Mouse (Mus musculus) adrenal gland, postnatal 14 days (tissue): ENCODE measurements around the gene Klhl29. TPM values are rescaled to one million over a fixed set of nuclear protein-coding genes. Genes with fewer than 3 reads are reported as not detected.

ENCODE experiments used
- DNase-seq: peaks from one replicate; pipeline ENCODE4 v3.0.0; 2021; ENCODE audit warnings: mixed read lengths
- long read RNA-seq, 2 experiments: library from polyadenylated mRNA; stranded (forward); transcript quantifications; one replicate each; pipeline ENCODE4 v2.0.0; 2021
- total RNA-seq: library from RNA; stranded (reverse); gene quantifications from 2 replicates; pipeline ENCODE4 v1.2.3, GENCODE M21; 2021

Klhl29 gene
- total RNA-seq, result 10.2 and 10.4 TPM in 2 replicates
- long read RNA-seq, experiment 1, partial matches to known transcripts, result 0 of 3 reads
- long read RNA-seq, experiment 1, other reads (novel, unspliced or antisense), result 3 of 3 reads
- long read RNA-seq, experiment 2, partial matches to known transcripts, result 1 of 3 reads
- long read RNA-seq, experiment 2, other reads (novel, unspliced or antisense), result 2 of 3 reads

- peak; percentile 94 for DNase-seq
These were observed at the start of gene Klhl29 for GRCm38 (mm10) chr12:5375616-5376461. Gene Klhl29, minus strand, starts transcription at chr12:5375682.

GRCm38 (mm10) chr12:5425276-5425675, 49.8 kb upstream of the Klhl29 start:
- no peak for DNase-seq

GRCm38 (mm10) chr12:5415806-5416205, 40.3 kb upstream of the Klhl29 start:
- DNase-seq, result no peak

- DNase-seq, result no peak
These were observed 38.5 kb upstream of the Klhl29 start for GRCm38 (mm10) chr12:5413976-5414375.

- DNase-seq, result no peak
These were observed 36.5 kb upstream of the Klhl29 start for GRCm38 (mm10) chr12:5411761-5412537.

- DNase-seq, result no peak
These were observed 35.9 kb upstream of the Klhl29 start for GRCm38 (mm10) chr12:5411346-5411745.

GRCm38 (mm10) chr12:5410391-5411115, 35.1 kb upstream of the Klhl29 start:
- peak; percentile 92 for DNase-seq

- DNase-seq, result no peak
These were observed 31.7 kb upstream of the Klhl29 start for GRCm38 (mm10) chr12:5407175-5407574.

GRCm38 (mm10) chr12:5397423-5397822, 21.9 kb upstream of the Klhl29 start:
- no peak for DNase-seq

GRCm38 (mm10) chr12:5395188-5395587, 19.7 kb upstream of the Klhl29 start:
- DNase-seq, result no peak

- DNase-seq, result no peak
These were observed 11.6 kb upstream of the Klhl29 start for GRCm38 (mm10) chr12:5387112-5387511.

- DNase-seq, result no peak
These were observed 11.2 kb upstream of the Klhl29 start for GRCm38 (mm10) chr12:5386688-5387087.

- DNase-seq, result no peak
These were observed 6.2 kb upstream of the Klhl29 start for GRCm38 (mm10) chr12:5381694-5382093.

- peak; percentile 69 for DNase-seq
These were observed 532 bp downstream of the Klhl29 start for GRCm38 (mm10) chr12:5374684-5375615.

- DNase-seq, result peak; percentile 37
These were observed 1.2 kb downstream of the Klhl29 start for GRCm38 (mm10) chr12:5374196-5374683.

GRCm38 (mm10) chr12:5373641-5374195, 1.8 kb downstream of the Klhl29 start:
- DNase-seq, result peak; percentile 43

- DNase-seq, result no peak
These were observed 6.1 kb downstream of the Klhl29 start for GRCm38 (mm10) chr12:5369396-5369795.

GRCm38 (mm10) chr12:5364836-5365235, 10.6 kb downstream of the Klhl29 start:
- no peak for DNase-seq

- no peak for DNase-seq
These were observed 11.4 kb downstream of the Klhl29 start for GRCm38 (mm10) chr12:5363961-5364634.

GRCm38 (mm10) chr12:5359065-5359464, 16.4 kb downstream of the Klhl29 start:
- peak; percentile 49 for DNase-seq
